Mouse (Mus musculus) forebrain, embryonic 11.5 days (tissue): ENCODE data around the gene Rnf141. TPM values are rescaled to one million over a fixed set of nuclear protein-coding genes. Genes with fewer than 3 reads are reported as not detected.

Source experiments
- ATAC-seq: fragments of 200-750 bp; cut with Nextera tagmentation; replicated peaks from 2 replicates; pipeline ENCODE4 v1.8.0; 2017; ENCODE audit warnings: moderate TSS enrichment; ENCODE audit not compliant: low FRiP score
- DNase-seq: peaks from one replicate; pipeline ENCODE4 v3.0.0-alpha.2; 2017; ENCODE audit warnings: low spot score
- H3K27ac ChIP-seq: fragments of 300-500 bp; sonication (generic); 2 replicates; pipeline ENCODE4 v1.5.1; 2014; ENCODE audit warnings: low read depth, low read length
- H3K27me3 ChIP-seq: fragments of 300-500 bp; sonication (generic); 2 replicates; pipeline ENCODE4 v1.6.1; 2014; ENCODE audit warnings: mild to moderate bottlenecking, low read length, mixed read lengths; ENCODE audit not compliant: control insufficient read depth, insufficient read depth
- H3K36me3 ChIP-seq: fragments of 300-500 bp; sonication (generic); 2 replicates; pipeline ENCODE4 v1.6.1; 2014; ENCODE audit warnings: mild to moderate bottlenecking, low read length, moderate library complexity, mixed read lengths; ENCODE audit not compliant: control insufficient read depth, insufficient read depth
- H3K4me1 ChIP-seq: fragments of 300-500 bp; sonication (generic); replicated peaks from 2 replicates; pipeline ENCODE4 v1.6.1; 2014; ENCODE audit warnings: low read length, mixed read lengths; ENCODE audit not compliant: control insufficient read depth, insufficient read depth
- H3K4me2 ChIP-seq: fragments of 300-500 bp; sonication (generic); 2 replicates; pipeline ENCODE4 v1.6.1; 2014; ENCODE audit warnings: low read depth, mild to moderate bottlenecking, low read length, moderate library complexity, mixed read lengths; ENCODE audit not compliant: severe bottlenecking
- H3K4me3 ChIP-seq: fragments of 300-500 bp; sonication (generic); 2 replicates; pipeline ENCODE4 v1.5.1; 2014; ENCODE audit warnings: low read depth, low read length
- H3K9ac ChIP-seq: fragments of 300-500 bp; sonication (generic); 2 replicates; pipeline ENCODE4 v1.6.1; 2014; ENCODE audit warnings: low read length
- H3K9me3 ChIP-seq: fragments of 300-500 bp; sonication (generic); 2 replicates; pipeline ENCODE4 v1.6.1; 2016; ENCODE audit warnings: low read length, mixed read lengths; ENCODE audit not compliant: control insufficient read depth
- WGBS: fragments of 180-500 bp; shearing (Covaris S2); extraction: QIAGEN DNeasy Blood & Tissue Kit; methylation state at CpG from one replicate; pipeline ENCODE4 v1.1.7; 2014; 5-methylcytosine and 5-hydroxymethylcytosine counted together
- polyA plus RNA-seq: library from polyadenylated mRNA; unstranded; fragments of >200 nt; fragmentation: Nextera tagmentation; extraction: Ambion mirVana; gene quantifications from 2 replicates; pipeline ENCODE4 v1.2.1, GENCODE M21; 2014

Rnf141 gene
- polyA plus RNA-seq, 1 experiment from 2014 or later: 30.6 TPM

- H3K4me1 ChIP-seq: no peaks in the 10 kb centered on the region
- H3K27ac ChIP-seq: no peak overlapping the region
- H3K4me3 ChIP-seq: no peak overlapping the region
- ATAC-seq (no peak), DNase-seq (no peak)
- no peak overlapping the region for H3K9ac ChIP-seq
- no peaks in the 10 kb centered on the region for H3K27me3 ChIP-seq
- 87% methylated on average over 7 of the region's 7 CpGs for WGBS
- no peak overlapping the region for H3K4me2 ChIP-seq
- H3K9me3 ChIP-seq: no peaks in the 10 kb centered on the region
- no peaks in the 10 kb centered on the region for H3K36me3 ChIP-seq
Measured at GRCm38 (mm10) chr7:110851541-110852203, 7.4 kb upstream of the Rnf141 start.

- no peak overlapping the region for H3K4me2 ChIP-seq
Measured at GRCm38 (mm10) chr7:110848371-110848770, 4.1 kb upstream of the Rnf141 start.

DNA sequence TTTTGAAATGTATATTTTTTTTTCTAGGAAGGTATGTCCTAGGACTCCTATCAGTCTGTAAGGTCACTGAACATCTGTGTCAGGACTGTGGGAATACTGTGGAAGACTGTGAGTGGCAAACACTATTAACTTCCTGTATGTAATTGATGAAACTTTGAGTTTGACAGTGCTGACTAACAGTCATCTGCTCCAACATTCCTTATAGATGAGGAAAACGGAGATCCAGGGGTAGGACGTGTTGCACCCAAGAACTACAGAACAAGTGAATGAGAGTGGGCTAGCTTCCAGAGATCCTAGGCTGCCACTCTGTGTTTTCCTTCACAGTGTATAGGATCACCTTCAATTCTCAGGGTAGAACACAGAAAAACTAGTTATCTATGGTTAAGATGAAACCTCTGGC lies 3.1 kb upstream of the Rnf141 start:
- Histone ChIP-seq H3K36me3 (no peaks in the 10 kb centered on the region), H3K9ac (no peak overlapping the region)

More at GRCm38 (mm10) chr7:110848371-110848770, 4.1 kb upstream of the Rnf141 start:
- DNase-seq (no peak), ATAC-seq (no peak)
- Histone ChIP-seq H3K4me3 (no peak overlapping the region), H3K36me3 (no peaks in the 10 kb centered on the region), H3K27ac (no peak overlapping the region), H3K4me1 (peaks cover 2% of the 10 kb centered on the region; the same call in 1 of the 2 replicates), H3K9ac (no peak overlapping the region), H3K27me3 (no peaks in the 10 kb centered on the region), H3K9me3 (no peaks in the 10 kb centered on the region)
- 85% methylated on average over 1 of the region's 1 CpGs for WGBS

DNA sequence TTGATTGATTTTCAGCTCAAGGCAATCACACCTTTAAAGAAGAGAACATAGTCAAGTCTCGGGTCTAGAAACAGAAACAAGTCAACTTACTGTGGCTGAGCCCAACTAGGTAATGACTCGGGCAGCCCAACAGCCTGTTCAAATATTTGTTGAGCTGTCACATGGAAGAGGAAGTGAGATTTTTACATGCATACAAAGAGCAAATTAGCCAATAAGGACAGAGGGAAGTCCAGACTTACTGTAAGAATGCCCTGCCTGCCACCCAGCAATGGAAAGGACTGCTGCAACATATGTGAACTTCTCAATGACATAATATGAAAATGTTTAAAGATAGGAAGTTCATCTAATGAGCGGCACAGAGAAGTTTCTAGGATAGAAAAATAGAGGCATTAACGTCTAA lies 3.9 kb downstream of the Rnf141 start:
- Histone ChIP-seq H3K27ac (no peak overlapping the region), H3K4me2 (no peak overlapping the region), H3K9me3 (no peaks in the 10 kb centered on the region), H3K36me3 (no peaks in the 10 kb centered on the region), H3K27me3 (no peaks in the 10 kb centered on the region), H3K4me1 (peaks cover 4% of the 10 kb centered on the region; the same call in 1 of the 2 replicates), H3K4me3 (no peak overlapping the region), H3K9ac (no peak overlapping the region)
- WGBS: 93% methylated on average over 4 of the region's 4 CpGs
- ATAC-seq (no peak), DNase-seq (no peak)

More for the DNA sequence above, 3.1 kb upstream of the Rnf141 start:
- H3K4me3 ChIP-seq: no peak overlapping the region
- H3K27me3 ChIP-seq: no peaks in the 10 kb centered on the region
- H3K9me3 ChIP-seq: no peaks in the 10 kb centered on the region
- WGBS: 88% methylated on average over 2 of the region's 2 CpGs
- H3K27ac ChIP-seq: no peak overlapping the region
- no peak overlapping the region for H3K4me2 ChIP-seq
- no peak for DNase-seq
- peaks cover 4% of the 10 kb centered on the region; the same call in 1 of the 2 replicates for H3K4me1 ChIP-seq
- ATAC-seq: no peak

DNA sequence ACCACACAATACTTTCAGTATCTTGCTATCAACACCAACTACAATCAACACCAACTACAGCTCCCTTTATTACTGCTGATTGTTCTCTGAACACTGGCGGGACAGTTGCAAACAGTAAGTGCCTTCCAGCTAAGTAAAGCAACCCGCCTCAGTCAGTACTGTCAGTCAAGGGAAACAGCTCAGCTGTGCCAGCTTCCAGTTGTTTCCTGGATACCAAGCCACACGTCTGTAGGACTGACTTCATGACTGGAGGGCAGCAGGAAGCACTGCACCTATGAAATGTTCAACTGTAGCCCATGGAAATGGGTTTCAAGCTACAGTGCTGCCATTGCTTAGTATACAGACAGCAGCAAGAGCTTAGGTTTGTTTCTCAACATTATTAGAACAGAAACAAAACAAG lies 9.7 kb downstream of the Rnf141 start:
- H3K27ac ChIP-seq: no peak overlapping the region
- H3K9ac ChIP-seq: no peak overlapping the region
- 71% methylated on average over 3 of the region's 3 CpGs for WGBS
- no peak for ATAC-seq
- no peak for DNase-seq
- H3K9me3 ChIP-seq: no peaks in the 10 kb centered on the region
- H3K4me3 ChIP-seq: no peak overlapping the region
- H3K4me2 ChIP-seq: no peak overlapping the region
- H3K27me3 ChIP-seq: no peaks in the 10 kb centered on the region
- H3K4me1 ChIP-seq: no peaks in the 10 kb centered on the region
- no peaks in the 10 kb centered on the region for H3K36me3 ChIP-seq

DNA sequence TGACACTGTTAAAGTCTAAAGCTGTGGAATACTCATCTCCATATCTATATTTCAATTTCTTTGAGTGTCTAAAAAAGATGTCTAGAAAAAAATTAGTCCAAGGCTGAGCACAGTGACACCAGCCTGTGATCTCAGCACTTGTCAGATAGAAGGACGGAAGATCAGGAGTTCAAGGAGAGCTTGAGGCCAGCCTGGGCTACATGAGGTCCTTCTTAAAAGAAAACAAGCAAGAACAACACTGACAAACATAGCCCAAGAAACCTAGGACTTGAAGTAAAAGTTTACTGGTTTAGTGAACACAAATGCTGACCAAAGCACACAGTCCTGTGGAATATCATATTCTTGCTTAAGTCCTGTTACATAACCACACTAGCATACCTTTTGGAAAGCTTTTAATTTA lies 10.2 kb downstream of the Rnf141 start:
- H3K36me3 ChIP-seq: no peaks in the 10 kb centered on the region
- no peak for DNase-seq
- no peaks in the 10 kb centered on the region for H3K9me3 ChIP-seq
- no peak overlapping the region for H3K9ac ChIP-seq
- no peaks in the 10 kb centered on the region for H3K4me1 ChIP-seq
- no peak overlapping the region for H3K4me3 ChIP-seq
- H3K27me3 ChIP-seq: no peaks in the 10 kb centered on the region
- ATAC-seq: no peak
- H3K4me2 ChIP-seq: no peak overlapping the region
- H3K27ac ChIP-seq: no peak overlapping the region
- WGBS: 100% methylated on average over 1 of the region's 1 CpGs

- Histone ChIP-seq H3K27me3 (no peaks in the 10 kb centered on the region), H3K4me3 (no peak overlapping the region), H3K9ac (no peak overlapping the region), H3K4me2 (no peak overlapping the region), H3K4me1 (no peaks in the 10 kb centered on the region), H3K36me3 (no peaks in the 10 kb centered on the region), H3K9me3 (no peaks in the 10 kb centered on the region), H3K27ac (no peak overlapping the region)
- DNase-seq (no peak), ATAC-seq (no peak)
- 83% methylated on average over 1 of the region's 1 CpGs for WGBS
Measured at GRCm38 (mm10) chr7:110833024-110833423, 11.2 kb downstream of the Rnf141 start.

DNA sequence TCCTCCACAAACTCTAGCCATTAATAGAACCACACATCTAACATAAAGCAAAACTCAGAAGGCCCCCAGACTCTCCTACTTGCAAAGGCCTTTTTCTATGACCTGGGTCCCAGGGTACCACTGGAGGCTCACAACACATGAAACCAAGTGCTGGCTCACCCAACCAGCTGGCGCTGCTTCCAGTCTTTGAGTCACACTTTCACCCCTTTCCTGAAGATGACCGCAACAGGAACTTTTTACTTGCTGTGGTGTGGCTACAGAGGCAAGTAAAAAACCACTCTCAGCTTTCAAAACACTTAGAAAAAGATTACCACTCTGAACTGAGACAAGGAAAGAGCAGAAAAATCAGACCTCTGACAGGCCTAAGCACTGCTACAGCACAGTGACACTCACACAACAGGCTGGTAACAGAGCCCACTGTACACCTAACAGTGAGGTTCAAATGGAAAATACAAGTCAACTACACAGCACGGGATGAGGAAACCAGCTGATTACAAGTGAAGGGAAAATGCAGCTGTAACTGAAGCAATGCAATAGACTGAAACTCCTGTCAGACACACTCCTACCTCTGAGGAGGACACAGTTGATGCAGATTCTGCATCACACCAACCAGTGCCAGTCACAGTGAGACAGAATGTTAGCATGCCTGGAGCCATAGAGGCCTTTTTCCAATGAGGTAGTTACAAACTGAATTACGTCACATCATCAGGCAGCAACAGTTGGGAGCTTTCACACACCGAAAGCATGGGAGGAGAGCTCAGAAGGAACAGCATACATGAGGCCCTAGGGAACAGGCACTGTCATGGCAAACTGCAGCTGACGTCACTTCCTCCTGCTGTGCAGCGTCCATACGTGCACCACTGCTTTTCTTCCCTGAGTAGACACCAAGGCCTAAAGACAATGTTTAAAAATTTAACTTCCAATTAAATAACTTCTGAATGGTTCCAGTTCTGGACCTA lies 20.0 kb downstream of the Rnf141 start:
- Histone ChIP-seq H3K36me3 (peaks cover 3% of the 10 kb centered on the region), H3K27ac (no peak overlapping the region), H3K9ac (no peak overlapping the region), H3K9me3 (no peaks in the 10 kb centered on the region), H3K4me2 (no peak overlapping the region), H3K4me1 (no peaks in the 10 kb centered on the region), H3K27me3 (no peaks in the 10 kb centered on the region), H3K4me3 (no peak overlapping the region)
- ATAC-seq (no peak), DNase-seq (no peak)
- 91% methylated on average over 8 of the region's 8 CpGs for WGBS
